Mouse (Mus musculus): ENCODE measurements around the gene Plekhn1. TPM values are rescaled to one million over a fixed set of nuclear protein-coding genes. Genes with fewer than 3 reads are reported as not detected.

Gene Plekhn1
- total and polyA plus RNA-seq, 2 experiments from 2014 or later = 19.3 to 46.6 TPM

GRCm38 (mm10) chr4:156185456-156185949, 49.2 kb downstream of the Plekhn1 start:
- Histone ChIP-seq H3K4me1 (ENCODE audit: insufficient read depth, low read length) (peaks cover 50% of the 10 kb centered on the region), H3K9me3 (ENCODE audit: low read length) (no peaks in the 10 kb centered on the region), H3K9ac (replicated peaks; ENCODE audit: low read length, poor library complexity, severe bottlenecking) (peak overlapping the region; percentile 75), H3K4me3 (ENCODE audit: low read depth, low read length) (peak overlapping the region; percentile 54), H3K27me3 (ENCODE audit: insufficient read depth, low read length) (no peaks in the 10 kb centered on the region), H3K4me2 (ENCODE audit: low read depth, low read length, poor library complexity, severe bottlenecking) (peak overlapping the region; percentile 85), H3K36me3 (ENCODE audit: insufficient read depth, low read length) (peaks cover 8% of the 10 kb centered on the region), H3K27ac (ENCODE audit: low read depth, low read length) (peak overlapping the region; percentile 91)
- 17% methylated on average over 13 of the region's 13 CpGs for WGBS
- no peak for TF ChIP-seq CTCF (IDR thresholded peaks at IDR 0.05)
- DNase-seq (ENCODE audit: low spot score) = peak; percentile 8
- peak; percentile 17; the same call in 1 of the 2 replicates for ATAC-seq (ENCODE audit: low FRiP score)

- DNase-seq (ENCODE audit: low spot score) = peak; percentile 6
- Histone ChIP-seq H3K9ac (replicated peaks; ENCODE audit: low read length, poor library complexity, severe bottlenecking) (peak overlapping the region; percentile 75), H3K9me3 (ENCODE audit: low read length) (no peaks in the 10 kb centered on the region), H3K4me1 (ENCODE audit: insufficient read depth, low read length) (peaks cover 50% of the 10 kb centered on the region), H3K27me3 (ENCODE audit: insufficient read depth, low read length) (no peaks in the 10 kb centered on the region), H3K36me3 (ENCODE audit: insufficient read depth, low read length) (peaks cover 11% of the 10 kb centered on the region; the same call in 1 of the 2 replicates), H3K27ac (ENCODE audit: low read depth, low read length) (peak overlapping the region; percentile 91), H3K4me3 (ENCODE audit: low read depth, low read length) (peak overlapping the region; percentile 54), H3K4me2 (ENCODE audit: low read depth, low read length, poor library complexity, severe bottlenecking) (peak overlapping the region; percentile 85)
- no peak for ATAC-seq (ENCODE audit: low FRiP score)
- WGBS = 59% methylated on average over 7 of the region's 7 CpGs
- no peak for TF ChIP-seq CTCF (IDR thresholded peaks at IDR 0.05)
Observed at GRCm38 (mm10) chr4:156184291-156184954, 50.2 kb downstream of the Plekhn1 start.

- no peak overlapping the region for H3K27ac ChIP-seq (ENCODE audit: low read depth, low read length)
- ATAC-seq (ENCODE audit: low FRiP score) (no peak), DNase-seq (ENCODE audit: low spot score) (no peak)
- peaks cover 17% of the 10 kb centered on the region for H3K36me3 ChIP-seq (ENCODE audit: insufficient read depth, low read length)
- no peaks in the 10 kb centered on the region for H3K9me3 ChIP-seq (ENCODE audit: low read length)
- no peaks in the 10 kb centered on the region for H3K27me3 ChIP-seq (ENCODE audit: insufficient read depth, low read length)
- peak overlapping the region; percentile 85 for H3K4me2 ChIP-seq (ENCODE audit: low read depth, low read length, poor library complexity, severe bottlenecking)
- H3K4me3 ChIP-seq (ENCODE audit: low read depth, low read length) = peak overlapping the region; percentile 54
- no peak for TF ChIP-seq CTCF (IDR thresholded peaks at IDR 0.05)
- 85% methylated on average over 5 of the region's 5 CpGs for WGBS
- H3K9ac ChIP-seq (replicated peaks; ENCODE audit: low read length, poor library complexity, severe bottlenecking) = 0 out of 2 replicates have a peak overlapping the region, but pooled peaks have one; percentile 24
- H3K4me1 ChIP-seq (ENCODE audit: insufficient read depth, low read length) = peaks cover 46% of the 10 kb centered on the region
Observed at GRCm38 (mm10) chr4:156183747-156184146, 50.9 kb downstream of the Plekhn1 start.

GRCm38 (mm10) chr4:156177630-156178029, 57.0 kb downstream of the Plekhn1 start:
- Histone ChIP-seq H3K36me3 (ENCODE audit: insufficient read depth, low read length) (peaks cover 78% of the 10 kb centered on the region), H3K9ac (replicated peaks; ENCODE audit: low read length, poor library complexity, severe bottlenecking) (no peak overlapping the region), H3K4me2 (ENCODE audit: low read depth, low read length, poor library complexity, severe bottlenecking) (no peak overlapping the region), H3K9me3 (ENCODE audit: low read length) (no peaks in the 10 kb centered on the region), H3K4me3 (ENCODE audit: low read depth, low read length) (no peak overlapping the region), H3K27ac (ENCODE audit: low read depth, low read length) (no peak overlapping the region), H3K4me1 (ENCODE audit: insufficient read depth, low read length) (peaks cover 14% of the 10 kb centered on the region), H3K27me3 (ENCODE audit: insufficient read depth, low read length) (no peaks in the 10 kb centered on the region)
- 97% methylated on average over 9 of the region's 9 CpGs for WGBS
- no peak for TF ChIP-seq CTCF (IDR thresholded peaks at IDR 0.05)
- DNase-seq (ENCODE audit: low spot score) (no peak), ATAC-seq (ENCODE audit: low FRiP score) (no peak)

- Histone ChIP-seq H3K4me1 (ENCODE audit: insufficient read depth, low read length) (no peaks in the 10 kb centered on the region), H3K27me3 (ENCODE audit: insufficient read depth, low read length) (no peaks in the 10 kb centered on the region), H3K27ac (ENCODE audit: low read depth, low read length) (no peak overlapping the region), H3K4me2 (ENCODE audit: low read depth, low read length, poor library complexity, severe bottlenecking) (no peak overlapping the region), H3K36me3 (ENCODE audit: insufficient read depth, low read length) (peaks cover 98% of the 10 kb centered on the region), H3K9ac (replicated peaks; ENCODE audit: low read length, poor library complexity, severe bottlenecking) (no peak overlapping the region), H3K4me3 (ENCODE audit: low read depth, low read length) (no peak overlapping the region), H3K9me3 (ENCODE audit: low read length) (no peaks in the 10 kb centered on the region)
- 97% methylated on average over 11 of the region's 11 CpGs for WGBS
- no peak for TF ChIP-seq CTCF (IDR thresholded peaks at IDR 0.05)
- no peak for ATAC-seq (ENCODE audit: low FRiP score)
- DNase-seq (ENCODE audit: low spot score) = no peak
Observed at GRCm38 (mm10) chr4:156171828-156172227, 62.8 kb downstream of the Plekhn1 start.

Small RNA genes lying within 50 kb of the gene (microRNA-seq; reads per million reads assigned to microRNA genes)
- gene Mir7658 (ENCODE audit: borderline number of aligned reads) = 3.4 reads per million, percentile 2 among the genes with 10 or more reads in this experiment

Other genes with a start within 250 kb of the Plekhn1 start
- 52.5 and 57.2 TPM in 2 replicates for gene B3galt6, start 242.2 kb downstream of the Plekhn1 start, total RNA-seq (2014; rRNA removed)
- 31.1 and 32.2 TPM in 2 replicates for gene B3galt6, start 242.2 kb downstream of the Plekhn1 start, polyA plus RNA-seq (2015; fragmentation: Nextera tagmentation; extraction: Ambion mirVana)
- 84.8 and 105 TPM in 2 replicates for gene Sdf4, start 242.0 kb downstream of the Plekhn1 start, total RNA-seq (2014; rRNA removed)
- 111 and 112 TPM in 2 replicates for gene Sdf4, start 242.0 kb downstream of the Plekhn1 start, polyA plus RNA-seq (2015; fragmentation: Nextera tagmentation; extraction: Ambion mirVana)
- gene Tnfrsf4, start 221.0 kb downstream of the Plekhn1 start, total RNA-seq (2014; rRNA removed) = 0.66 and 1.4 TPM in 2 replicates
- gene Tnfrsf4, start 221.0 kb downstream of the Plekhn1 start, polyA plus RNA-seq (2015; fragmentation: Nextera tagmentation; extraction: Ambion mirVana) = 0.54 and 0.78 TPM in 2 replicates
- gene Tnfrsf18, start 208.7 kb downstream of the Plekhn1 start, total RNA-seq (2014; rRNA removed) = not detected in 2 replicates
- gene Tnfrsf18, start 208.7 kb downstream of the Plekhn1 start, polyA plus RNA-seq (2015; fragmentation: Nextera tagmentation; extraction: Ambion mirVana) = 1.5 and 2.2 TPM in 2 replicates
- 1.9 TPM in 1 of 2 replicates, not detected in the other for gene Ttll10, start 175.4 kb downstream of the Plekhn1 start, total RNA-seq (2014; rRNA removed)
- not detected in 2 replicates for gene Ttll10, start 175.4 kb downstream of the Plekhn1 start, polyA plus RNA-seq (2015; fragmentation: Nextera tagmentation; extraction: Ambion mirVana)
- 28.1 and 31.1 TPM in 2 replicates for gene 9430015G10Rik, start 124.9 kb downstream of the Plekhn1 start, total RNA-seq (2014; rRNA removed)
- gene 9430015G10Rik, start 124.9 kb downstream of the Plekhn1 start, polyA plus RNA-seq (2015; fragmentation: Nextera tagmentation; extraction: Ambion mirVana) = 22.1 and 25.2 TPM in 2 replicates
- 0.44 and 0.52 TPM in 2 replicates for gene Rnf223, start 104.3 kb downstream of the Plekhn1 start, total RNA-seq (2014; rRNA removed)
- gene Rnf223, start 104.3 kb downstream of the Plekhn1 start, polyA plus RNA-seq (2015; fragmentation: Nextera tagmentation; extraction: Ambion mirVana) = 0.20 and 0.23 TPM in 2 replicates
- gene Agrn, start 37.4 kb downstream of the Plekhn1 start, total RNA-seq (2014; rRNA removed) = 303 and 333 TPM in 2 replicates
- gene Agrn, start 37.4 kb downstream of the Plekhn1 start, polyA plus RNA-seq (2015; fragmentation: Nextera tagmentation; extraction: Ambion mirVana) = 72.8 and 77.1 TPM in 2 replicates
- 1.7 and 2.3 TPM in 2 replicates for gene Isg15, start 34.0 kb downstream of the Plekhn1 start, total RNA-seq (2014; rRNA removed)
- 2.4 and 3.9 TPM in 2 replicates for gene Isg15, start 34.0 kb downstream of the Plekhn1 start, polyA plus RNA-seq (2015; fragmentation: Nextera tagmentation; extraction: Ambion mirVana)
- 7.5 and 8.2 TPM in 2 replicates for gene AW011738, start 31.6 kb downstream of the Plekhn1 start, total RNA-seq (2014; rRNA removed)
- gene AW011738, start 31.6 kb downstream of the Plekhn1 start, polyA plus RNA-seq (2015; fragmentation: Nextera tagmentation; extraction: Ambion mirVana) = 3.5 and 3.7 TPM in 2 replicates
- 1.9 and 2.0 TPM in 2 replicates for gene Perm1, start 19.0 kb downstream of the Plekhn1 start, total RNA-seq (2014; rRNA removed)
- gene Perm1, start 19.0 kb downstream of the Plekhn1 start, polyA plus RNA-seq (2015; fragmentation: Nextera tagmentation; extraction: Ambion mirVana) = 1.4 and 1.7 TPM in 2 replicates
- 75.7 and 81.3 TPM in 2 replicates for gene Noc2l, start 1.2 kb upstream of the Plekhn1 start, total RNA-seq (2014; rRNA removed)
- gene Noc2l, start 1.2 kb upstream of the Plekhn1 start, polyA plus RNA-seq (2015; fragmentation: Nextera tagmentation; extraction: Ambion mirVana) = 42.6 and 47.1 TPM in 2 replicates
- gene Samd11, start 20.8 kb upstream of the Plekhn1 start, total RNA-seq (2014; rRNA removed) = 8.9 and 9.1 TPM in 2 replicates
- 3.2 and 3.5 TPM in 2 replicates for gene Samd11, start 20.8 kb upstream of the Plekhn1 start, polyA plus RNA-seq (2015; fragmentation: Nextera tagmentation; extraction: Ambion mirVana)
- gene Vmn2r-ps159, start 96.2 kb upstream of the Plekhn1 start, total RNA-seq (2014; rRNA removed) = not detected in 2 replicates
- gene Vmn2r-ps159, start 96.2 kb upstream of the Plekhn1 start, polyA plus RNA-seq (2015; fragmentation: Nextera tagmentation; extraction: Ambion mirVana) = not detected in 2 replicates

Measured in midbrain, postnatal 0 days (tissue).